Mouse (Mus musculus) kidney, postnatal 36 days (tissue): ENCODE results near the gene Ush2a.

Experiments
- DNase-seq, 2 experiments: peaks; one replicate each; pipeline ENCODE4 v3.0.0; 2021 to 2022; ENCODE audit warnings: mixed read lengths in 2 of 2

The Ush2a gene

GRCm38 (mm10) chr1:188910656-188911055, 648.8 kb downstream of the Ush2a start:
- DNase-seq: no peak

GRCm38 (mm10) chr1:188919946-188920345, 658.1 kb downstream of the Ush2a start:
- no peak for DNase-seq

- DNase-seq: no peak
Measured at GRCm38 (mm10) chr1:188937246-188937780, 675.5 kb downstream of the Ush2a start.

GRCm38 (mm10) chr1:188945326-188945725, 683.5 kb downstream of the Ush2a start:
- DNase-seq: no peak

GRCm38 (mm10) chr1:188946849-188947248, 685.0 kb downstream of the Ush2a start:
- DNase-seq: no peak

- DNase-seq: peak in 1 of 2 experiments; percentile 54
Measured at GRCm38 (mm10) chr1:188947794-188948193, 686.0 kb downstream of the Ush2a start.

GRCm38 (mm10) chr1:188948276-188948675, 686.5 kb downstream of the Ush2a start:
- DNase-seq: no peak

- no peak for DNase-seq
Measured at GRCm38 (mm10) chr1:188951091-188951490, 689.3 kb downstream of the Ush2a start.

GRCm38 (mm10) chr1:188952501-188952900, 690.7 kb downstream of the Ush2a start:
- no peak for DNase-seq

- DNase-seq: no peak
Measured at GRCm38 (mm10) chr1:188973078-188973477, 711.3 kb downstream of the Ush2a start.

- DNase-seq: no peak
Measured at GRCm38 (mm10) chr1:188973926-188974325, 712.1 kb downstream of the Ush2a start.

- DNase-seq: peak; percentile 48 to 80
Measured at GRCm38 (mm10) chr1:188980050-188980449, 718.2 kb downstream of the Ush2a start.

- DNase-seq: peak; percentile 36 to 64
Measured at GRCm38 (mm10) chr1:188993218-188993617, 731.4 kb downstream of the Ush2a start.

- no peak for DNase-seq
Measured at GRCm38 (mm10) chr1:188997921-188998320, 736.1 kb downstream of the Ush2a start.

GRCm38 (mm10) chr1:188999981-189000380, 738.2 kb downstream of the Ush2a start:
- no peak for DNase-seq

- DNase-seq: no peak
Measured at GRCm38 (mm10) chr1:189001815-189002214, 740.0 kb downstream of the Ush2a start.

GRCm38 (mm10) chr1:189004774-189005173, 743.0 kb downstream of the Ush2a start:
- DNase-seq: no peak

- no peak for DNase-seq
Measured at GRCm38 (mm10) chr1:189006267-189006666, 744.4 kb downstream of the Ush2a start.

- DNase-seq: no peak
Measured at GRCm38 (mm10) chr1:189006826-189007225, 745.0 kb downstream of the Ush2a start.

GRCm38 (mm10) chr1:189007239-189007979, 745.6 kb downstream of the Ush2a start, which contains the start of gene Kctd3:
Kctd3 (minus strand) TSS chr1:189007841.
- DNase-seq: peak; percentile 97 to 100

- DNase-seq: peak in 1 of 2 experiments; percentile 7
Measured at GRCm38 (mm10) chr1:189007980-189008324, 746.1 kb downstream of the Ush2a start.

- no peak for DNase-seq
Measured at GRCm38 (mm10) chr1:189010671-189011070, 748.8 kb downstream of the Ush2a start.

- peak; percentile 27 to 37 for DNase-seq
Measured at GRCm38 (mm10) chr1:189012846-189013586, 751.2 kb downstream of the Ush2a start.

- no peak for DNase-seq
Measured at GRCm38 (mm10) chr1:189013587-189013921, 751.7 kb downstream of the Ush2a start.
